Mouse (Mus musculus) liver (tissue): ENCODE data around the gene Slc41a3.

Experiments
- DNase-seq: peaks from one replicate; pipeline ENCODE4 v3.0.0-alpha.2; 2020; ENCODE audit warnings: mixed read lengths

Gene Slc41a3

GRCm38 (mm10) chr6:90604533-90605297 is at the start of gene Slc41a3:
Slc41a3 (plus strand) TSS chr6:90604725.
- DNase-seq, result peak; percentile 97

- DNase-seq, result no peak
These were observed 47.9 kb upstream of the Slc41a3 start for GRCm38 (mm10) chr6:90556534-90557058.

GRCm38 (mm10) chr6:90557077-90557476 is 47.4 kb upstream of the Slc41a3 start:
- DNase-seq, result no peak

- DNase-seq, result no peak
These were observed 46.5 kb upstream of the Slc41a3 start for GRCm38 (mm10) chr6:90557829-90558693.

- DNase-seq, result no peak
These were observed 44.0 kb upstream of the Slc41a3 start for GRCm38 (mm10) chr6:90560390-90561058.

GRCm38 (mm10) chr6:90561234-90561781 is 43.2 kb upstream of the Slc41a3 start:
- DNase-seq, result no peak

- DNase-seq, result no peak
These were observed 40.3 kb upstream of the Slc41a3 start for GRCm38 (mm10) chr6:90564240-90564639.

- no peak for DNase-seq
These were observed 38.9 kb upstream of the Slc41a3 start for GRCm38 (mm10) chr6:90565357-90566215.

- DNase-seq, result no peak
These were observed 37.0 kb upstream of the Slc41a3 start for GRCm38 (mm10) chr6:90567486-90567885.

- DNase-seq, result no peak
These were observed 36.6 kb upstream of the Slc41a3 start for GRCm38 (mm10) chr6:90567928-90568327.

GRCm38 (mm10) chr6:90568721-90569120 is 35.8 kb upstream of the Slc41a3 start:
- no peak for DNase-seq

- DNase-seq, result no peak
These were observed 34.7 kb upstream of the Slc41a3 start for GRCm38 (mm10) chr6:90569736-90570383.

- DNase-seq, result no peak
These were observed 34.1 kb upstream of the Slc41a3 start for GRCm38 (mm10) chr6:90570392-90570791.

- peak; percentile 73 for DNase-seq
These were observed 29.2 kb upstream of the Slc41a3 start for GRCm38 (mm10) chr6:90575261-90575715.

GRCm38 (mm10) chr6:90578174-90578573 is 26.4 kb upstream of the Slc41a3 start:
- peak; percentile 26 for DNase-seq

GRCm38 (mm10) chr6:90582331-90582730 is 22.2 kb upstream of the Slc41a3 start:
- DNase-seq, result no peak

- DNase-seq, result no peak
These were observed 16.4 kb upstream of the Slc41a3 start for GRCm38 (mm10) chr6:90588113-90588512.

GRCm38 (mm10) chr6:90590707-90591106 is 13.8 kb upstream of the Slc41a3 start:
- DNase-seq, result no peak

GRCm38 (mm10) chr6:90594972-90595371 is 9.6 kb upstream of the Slc41a3 start:
- DNase-seq, result no peak

GRCm38 (mm10) chr6:90597060-90597459 is 7.5 kb upstream of the Slc41a3 start:
- no peak for DNase-seq

- no peak for DNase-seq
These were observed 6.9 kb upstream of the Slc41a3 start for GRCm38 (mm10) chr6:90597592-90597991.
